Mouse (Mus musculus) testis, postnatal 10 days (tissue): ENCODE measurements around the gene Adk.
A peak's percentile ranks its signal among the peaks of the same experiment; 100 is the strongest.
"Not testable (repeated sequence)": the region's sequence is repeated elsewhere in the genome, so short reads cannot be mapped to it uniquely, and the experiment has no call there.

Experiments used
- DNase-seq: peaks from one replicate; pipeline ENCODE4 v3.0.0; 2021; ENCODE audit warnings: low spot score

The Adk gene

DNA sequence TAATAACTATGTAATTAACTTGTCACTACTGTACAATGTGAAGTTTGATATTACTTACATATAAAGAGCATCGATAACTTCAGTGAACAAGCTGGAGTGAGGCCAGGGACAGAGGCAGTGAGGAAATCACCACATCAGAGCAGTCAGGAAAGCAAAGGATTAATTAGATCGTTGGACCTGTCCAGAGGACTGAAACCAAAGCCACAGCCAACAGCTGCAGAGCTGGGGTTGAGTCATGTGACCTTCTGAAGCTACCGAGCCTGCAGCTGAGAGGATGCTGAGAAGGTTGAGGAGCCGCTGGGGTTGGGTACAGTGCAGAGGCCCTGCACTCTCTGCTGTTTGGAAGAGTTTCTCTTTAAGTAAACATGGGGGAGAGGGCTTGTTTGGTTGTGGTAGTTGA, 387.4 kb downstream of the Adk start:
- no peak for DNase-seq

GRCm38 (mm10) chr14:21440526-21440925, 388.2 kb downstream of the Adk start:
- DNase-seq = no peak

GRCm38 (mm10) chr14:21441772-21442533, 389.6 kb downstream of the Adk start:
- DNase-seq = no peak

DNA sequence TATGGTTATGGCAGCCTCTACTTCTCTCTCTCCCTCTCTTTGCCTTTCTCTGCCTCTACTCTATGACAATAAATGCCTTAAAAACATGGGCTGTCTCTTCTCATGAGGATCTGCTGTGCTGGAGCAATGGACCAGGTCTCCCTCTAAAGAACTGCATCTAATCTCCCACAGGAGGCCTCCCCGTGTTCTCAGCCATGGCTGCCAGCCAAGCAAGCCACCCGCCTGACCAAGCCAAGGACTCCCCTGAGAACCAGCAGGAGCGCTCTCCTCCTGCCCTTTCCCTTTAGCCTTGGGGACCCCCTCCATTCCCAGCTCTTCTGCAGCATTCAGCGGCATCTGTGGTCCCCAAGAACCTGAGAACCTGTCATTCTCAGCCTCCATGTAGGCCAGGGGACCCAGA, 400.2 kb downstream of the Adk start:
- peak; percentile 68 for DNase-seq

DNA sequence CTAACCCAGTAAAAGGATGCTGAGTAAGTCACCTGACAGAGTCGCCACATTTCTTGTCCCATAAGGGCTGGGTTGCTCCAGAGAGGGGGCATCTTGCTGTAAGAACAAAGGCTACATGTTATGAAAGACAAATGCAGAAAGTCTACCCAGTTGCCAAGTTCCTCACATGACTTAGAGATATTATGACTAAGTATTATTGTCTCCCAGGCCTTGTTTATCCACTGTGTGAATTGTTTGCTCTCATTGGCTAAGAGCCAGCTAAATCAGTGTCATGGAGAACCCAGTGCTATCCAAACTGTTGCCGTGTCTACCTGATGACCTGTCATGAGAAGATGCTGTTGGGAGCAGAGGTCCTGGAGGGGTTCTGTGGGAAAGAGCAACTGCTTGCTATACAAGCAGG, 401.5 kb downstream of the Adk start:
- DNase-seq = no peak

- DNase-seq = no peak
Observed at GRCm38 (mm10) chr14:21455654-21456350, 403.4 kb downstream of the Adk start.

GRCm38 (mm10) chr14:21456526-21456925, 404.2 kb downstream of the Adk start:
- no peak for DNase-seq

GRCm38 (mm10) chr14:21457876-21458275, 405.5 kb downstream of the Adk start:
- no peak for DNase-seq

DNA sequence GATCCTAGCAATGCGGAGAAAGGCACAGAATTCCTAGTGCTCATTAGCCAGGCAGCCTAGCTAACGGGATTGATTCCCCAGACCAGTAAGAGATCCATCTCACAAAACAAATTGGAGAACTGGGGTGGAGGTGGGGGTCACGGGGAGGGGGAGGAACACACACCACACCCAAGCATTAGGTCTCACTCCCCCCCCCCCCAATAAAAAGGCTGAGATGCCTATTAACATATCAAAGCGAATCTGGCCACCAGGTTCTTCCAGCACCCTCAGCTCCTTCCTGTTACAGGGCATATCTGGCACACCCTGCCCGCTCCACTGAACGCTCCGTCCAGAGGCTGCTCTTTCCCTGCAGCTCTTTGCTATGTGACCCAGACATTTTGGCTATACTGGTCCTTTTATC, 406.3 kb downstream of the Adk start:
- no peak for DNase-seq

GRCm38 (mm10) chr14:21459163-21459562, 406.8 kb downstream of the Adk start:
- no peak for DNase-seq

DNA sequence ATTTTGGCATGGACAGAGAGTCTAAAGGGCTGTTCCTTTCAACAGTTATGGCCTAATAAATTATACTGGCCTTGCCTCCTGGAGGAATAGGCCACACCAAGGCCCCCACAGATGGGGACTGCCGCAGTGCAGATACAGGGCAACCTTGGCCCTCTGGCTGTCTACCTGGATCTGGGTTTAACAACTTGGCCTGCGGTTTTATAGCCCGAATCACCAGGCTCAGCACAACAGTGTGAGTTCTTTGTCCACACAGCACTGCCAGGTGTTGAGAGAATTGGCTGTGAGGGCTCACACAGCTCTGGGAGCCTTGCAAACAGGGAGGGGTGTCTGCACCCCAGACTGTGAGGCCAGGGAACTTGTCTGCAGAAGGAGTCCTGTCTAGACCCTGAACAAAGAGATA, 410.0 kb downstream of the Adk start:
- DNase-seq = no peak

DNA sequence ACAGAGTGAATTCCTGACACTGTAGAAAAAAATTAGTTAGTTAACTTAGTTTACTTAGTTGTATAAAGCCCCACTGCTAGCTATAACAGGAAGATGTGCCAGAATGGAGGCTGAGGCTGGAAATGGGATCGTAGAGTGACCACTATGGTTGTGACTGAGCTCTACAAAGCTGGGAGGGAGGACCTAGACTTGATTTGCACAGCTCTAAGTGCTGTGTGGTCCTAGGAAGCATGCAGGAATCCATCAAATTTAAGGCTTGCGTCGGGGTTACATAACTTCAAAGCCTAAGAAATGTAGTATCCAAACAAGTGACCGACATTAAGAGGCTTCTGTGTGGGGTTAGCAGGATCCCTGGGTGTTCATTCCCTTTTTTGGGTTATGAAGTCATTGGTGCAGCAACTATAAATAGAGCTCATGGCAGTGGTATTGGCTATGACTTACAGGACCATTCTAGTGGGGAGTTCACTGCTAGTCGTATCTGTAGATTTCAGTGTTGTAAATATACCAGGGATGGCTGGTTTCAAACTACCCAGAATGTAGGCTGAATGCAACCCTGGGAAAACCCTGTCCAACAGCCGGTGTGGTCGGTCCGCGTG, 410.8 kb downstream of the Adk start:
- no peak for DNase-seq

- DNase-seq = no peak
Observed at GRCm38 (mm10) chr14:21470386-21470785, 418.0 kb downstream of the Adk start.

GRCm38 (mm10) chr14:21471975-21472374, 419.6 kb downstream of the Adk start:
- no peak for DNase-seq

- not testable (repeated sequence) for DNase-seq
Observed at GRCm38 (mm10) chr14:21474593-21475132, 422.3 kb downstream of the Adk start.

- no peak for DNase-seq
Observed at GRCm38 (mm10) chr14:21477181-21477580, 424.8 kb downstream of the Adk start.

DNA sequence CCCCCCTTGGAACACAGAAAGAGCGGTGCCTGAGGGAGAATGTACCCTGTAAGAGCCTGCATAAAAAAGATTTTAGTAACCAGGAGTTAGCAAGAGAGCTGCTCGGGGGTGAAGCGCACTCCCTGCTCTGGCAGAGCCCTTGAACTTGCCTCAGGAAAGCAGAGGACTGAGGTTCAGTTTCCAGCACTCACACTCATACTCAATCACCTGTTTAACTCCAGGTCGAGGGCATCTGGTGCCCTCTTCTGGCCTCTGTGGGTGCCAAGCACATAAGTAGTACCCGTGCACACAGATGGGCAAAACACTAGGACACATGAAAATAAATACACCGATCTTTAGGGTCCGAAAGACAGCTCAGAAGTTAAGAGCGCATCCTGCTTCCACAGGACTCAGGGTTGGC, 427.2 kb downstream of the Adk start:
- no peak for DNase-seq

GRCm38 (mm10) chr14:21480191-21480590, 427.8 kb downstream of the Adk start:
- DNase-seq = no peak

DNA sequence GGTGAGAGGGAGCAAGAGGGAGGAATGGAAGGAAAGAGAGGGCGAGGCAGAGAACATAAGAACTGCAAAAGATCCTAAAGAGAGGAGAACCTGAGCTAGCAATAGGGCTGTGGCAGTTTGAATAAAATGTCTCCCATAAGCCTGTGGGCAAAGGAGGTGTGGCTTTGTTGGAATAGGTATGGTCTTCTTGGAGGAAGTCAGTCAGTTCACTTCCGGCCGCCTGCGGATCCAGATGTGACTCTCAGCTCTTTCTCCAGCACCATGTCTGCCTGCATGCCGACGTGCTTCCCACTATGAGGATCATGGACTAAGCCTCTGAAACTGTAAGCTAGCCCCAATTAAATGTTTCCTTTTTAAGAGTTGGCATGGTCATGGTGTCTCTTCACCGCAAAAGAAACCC, 428.9 kb downstream of the Adk start, which contains the start of gene Kat6b:
Gene Kat6b (plus strand): TSS at position 204 of the 400 bp plus-strand sequence.
- DNase-seq = no peak

- DNase-seq = no peak
Observed at GRCm38 (mm10) chr14:21484199-21484598, 431.8 kb downstream of the Adk start.

GRCm38 (mm10) chr14:21484693-21485092, 432.3 kb downstream of the Adk start:
- no peak for DNase-seq

DNA sequence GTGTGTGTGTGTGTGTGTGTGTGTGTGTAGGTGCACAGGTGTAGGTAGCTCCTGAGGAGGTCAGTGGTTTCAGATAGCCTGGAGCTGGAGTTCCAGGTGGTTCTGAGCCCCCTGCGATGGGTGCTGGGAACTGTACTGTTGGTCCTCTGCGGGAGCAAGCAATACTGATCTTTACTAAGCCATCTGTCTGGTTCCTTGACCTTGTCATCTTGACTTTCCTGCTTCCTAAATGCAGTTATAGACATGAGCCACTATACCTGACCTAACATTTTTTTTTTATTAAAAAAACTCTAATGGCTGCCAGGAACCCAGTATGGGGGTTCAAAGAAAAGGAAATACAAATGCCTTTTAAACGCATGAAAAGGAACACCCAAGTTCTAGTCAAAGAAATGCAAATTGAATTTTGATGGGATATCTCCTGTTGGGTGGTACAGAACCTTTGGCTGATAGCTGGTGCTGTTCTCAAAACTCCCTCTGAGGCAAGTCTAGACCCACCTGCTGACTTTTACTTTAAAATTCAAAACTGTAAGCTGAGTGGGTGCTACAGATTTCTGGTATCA, 433.7 kb downstream of the Adk start:
- no peak for DNase-seq

GRCm38 (mm10) chr14:21487135-21487534, 434.8 kb downstream of the Adk start:
- DNase-seq = not testable (repeated sequence)
